Mouse (Mus musculus): ENCODE measurements at regions not wholly inside any gene's neighbourhood (a gene's known extent, or its start where the extent isn't known, plus 50 kb on each side); places are given as distances from the start of the nearest gene placed in this dataset.

DNA sequence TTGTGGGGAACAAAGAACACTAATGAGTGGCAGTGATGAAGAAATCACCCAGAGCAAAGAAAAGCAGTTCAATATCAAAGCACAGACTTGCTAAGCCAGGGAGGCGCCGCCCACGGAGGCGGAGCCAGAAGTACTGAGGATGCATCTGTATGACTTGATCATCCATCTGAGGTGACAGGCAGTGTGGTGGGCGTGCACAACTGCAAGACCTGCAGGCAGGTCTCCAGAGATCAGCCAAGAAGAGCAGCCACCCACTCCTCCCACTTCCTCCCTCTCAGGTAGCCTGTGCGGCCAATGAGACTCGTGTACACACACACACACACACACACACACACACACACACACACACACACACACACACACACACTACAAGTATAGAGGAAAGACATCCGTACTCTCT lies 71.9 kb downstream of the Ier5 start:
- Histone ChIP-seq H3K4me3 (replicated peaks; ENCODE audit: low read length) (no peak overlapping the region), H3K9ac (replicated peaks; ENCODE audit: low read depth, low read length) (no peak overlapping the region), H3K36me3 (ENCODE audit: control insufficient read depth, insufficient read depth) (no peaks in the 10 kb centered on the region), H3K27ac (ENCODE audit: low read length) (no peak overlapping the region), H3K4me1 (replicated peaks; ENCODE audit: control insufficient read depth, insufficient read depth, low read length) (peaks cover 3% of the 10 kb centered on the region; the same call in 1 of the 2 replicates), H3K4me2 (ENCODE audit: low read length) (no peak overlapping the region), H3K27me3 (replicated peaks; ENCODE audit: control insufficient read depth, insufficient read depth, low read length) (no peaks in the 10 kb centered on the region), H3K9me3 (ENCODE audit: control insufficient read depth, low read length) (no peaks in the 10 kb centered on the region)
- no peak for ATAC-seq
- 56% methylated on average over 8 of the region's 8 CpGs for WGBS

DNA sequence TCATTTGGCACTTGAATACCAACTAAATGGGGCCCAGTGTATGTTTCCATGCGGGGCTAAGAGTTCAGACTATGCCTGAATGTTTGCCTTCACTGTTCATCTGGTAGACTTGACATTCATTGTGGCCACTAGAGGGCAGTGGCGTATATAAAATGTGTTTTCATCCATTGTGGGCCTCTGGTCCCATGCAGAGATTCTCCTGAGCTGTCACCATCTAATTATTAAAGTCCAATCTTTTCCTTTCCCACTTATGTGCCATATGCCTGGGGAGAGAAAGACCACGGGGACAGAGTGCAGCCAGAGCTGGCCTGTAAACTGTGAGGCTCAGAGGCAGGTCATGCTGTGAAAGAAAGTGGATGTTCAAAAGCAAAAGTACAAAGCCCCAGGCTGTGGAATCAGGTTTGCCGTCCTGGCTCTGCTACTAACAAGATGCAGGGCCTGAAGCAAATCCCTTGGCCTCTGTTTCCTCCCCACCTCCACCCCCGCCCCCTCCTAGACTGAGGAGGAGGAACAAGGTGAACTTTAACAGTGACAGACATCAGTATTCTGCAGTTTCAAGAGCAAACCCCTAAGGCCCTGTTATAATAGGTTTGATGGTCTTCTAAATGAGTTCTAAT lies 73.5 kb downstream of the Ier5 start:
- Histone ChIP-seq H3K27me3 (replicated peaks; ENCODE audit: control insufficient read depth, insufficient read depth, low read length) (no peaks in the 10 kb centered on the region), H3K4me1 (replicated peaks; ENCODE audit: control insufficient read depth, insufficient read depth, low read length) (peaks cover 3% of the 10 kb centered on the region; the same call in 1 of the 2 replicates), H3K4me2 (ENCODE audit: low read length) (no peak overlapping the region), H3K4me3 (replicated peaks; ENCODE audit: low read length) (no peak overlapping the region), H3K9me3 (ENCODE audit: control insufficient read depth, low read length) (no peaks in the 10 kb centered on the region), H3K27ac (ENCODE audit: low read length) (peak overlapping the region; percentile 27; the same call in 1 of the 2 replicates), H3K36me3 (ENCODE audit: control insufficient read depth, insufficient read depth) (no peaks in the 10 kb centered on the region), H3K9ac (replicated peaks; ENCODE audit: low read depth, low read length) (no peak overlapping the region)
- peak; percentile 76 for ATAC-seq
- 7% methylated on average over 5 of the region's 5 CpGs for WGBS

DNA sequence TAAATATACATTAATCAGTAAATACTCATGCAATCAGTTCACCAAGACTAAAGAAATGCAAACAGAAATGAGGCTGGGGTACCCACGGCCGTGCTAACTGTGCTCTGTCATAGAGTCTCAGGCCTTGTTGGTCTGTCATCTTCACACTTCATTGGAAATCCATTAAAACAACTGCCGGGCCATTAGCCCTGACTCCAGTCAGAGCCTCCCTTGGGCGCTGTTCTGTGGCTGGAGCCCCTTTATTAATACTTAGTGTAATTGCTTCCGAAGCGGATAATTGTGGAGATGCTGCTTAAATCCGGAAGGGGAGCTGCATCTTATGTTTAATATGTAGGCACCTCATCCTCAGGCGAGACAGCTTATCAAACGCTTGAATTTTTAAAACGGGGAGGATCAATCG lies 76.1 kb downstream of the Ier5 start:
- whole genome bisulfite sequencing: 67% methylated on average over 11 of the region's 11 CpGs
- no peaks in the 10 kb centered on the region for H3K27me3 ChIP-seq (replicated peaks; ENCODE audit: control insufficient read depth, insufficient read depth, low read length)
- peaks cover 3% of the 10 kb centered on the region; the same call in 1 of the 2 replicates for H3K4me1 ChIP-seq (replicated peaks; ENCODE audit: control insufficient read depth, insufficient read depth, low read length)
- ATAC-seq: no peak
- H3K27ac ChIP-seq (ENCODE audit: low read length): no peak overlapping the region
- no peak overlapping the region for H3K4me3 ChIP-seq (replicated peaks; ENCODE audit: low read length)
- H3K36me3 ChIP-seq (ENCODE audit: control insufficient read depth, insufficient read depth): no peaks in the 10 kb centered on the region
- no peaks in the 10 kb centered on the region for H3K9me3 ChIP-seq (ENCODE audit: control insufficient read depth, low read length)
- H3K9ac ChIP-seq (replicated peaks; ENCODE audit: low read depth, low read length): no peak overlapping the region
- H3K4me2 ChIP-seq (ENCODE audit: low read length): no peak overlapping the region

DNA sequence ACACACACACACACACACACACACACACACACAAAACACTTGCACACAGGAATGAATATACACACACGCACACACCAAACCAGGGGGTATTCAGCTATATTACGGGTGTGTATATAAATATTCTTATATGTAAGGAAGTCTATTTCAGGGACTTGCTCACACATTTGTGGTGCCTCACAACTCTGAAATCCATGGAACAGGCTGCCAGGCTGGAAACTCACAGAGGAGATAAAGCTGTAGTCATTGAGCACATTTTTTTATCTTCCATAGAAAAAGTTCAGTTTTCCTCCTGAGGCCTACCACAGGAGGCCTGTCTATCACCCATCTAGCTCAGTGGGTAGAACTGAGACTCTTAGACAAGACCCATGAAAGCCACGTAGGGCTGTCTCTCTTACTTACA lies 83.8 kb downstream of the Ier5 start:
- Histone ChIP-seq H3K9ac (replicated peaks; ENCODE audit: low read depth, low read length) (no peak overlapping the region), H3K27me3 (replicated peaks; ENCODE audit: control insufficient read depth, insufficient read depth, low read length) (no peaks in the 10 kb centered on the region), H3K27ac (ENCODE audit: low read length) (no peak overlapping the region), H3K36me3 (ENCODE audit: control insufficient read depth, insufficient read depth) (no peaks in the 10 kb centered on the region), H3K4me1 (replicated peaks; ENCODE audit: control insufficient read depth, insufficient read depth, low read length) (no peaks in the 10 kb centered on the region), H3K9me3 (ENCODE audit: control insufficient read depth, low read length) (no peaks in the 10 kb centered on the region), H3K4me3 (replicated peaks; ENCODE audit: low read length) (no peak overlapping the region), H3K4me2 (ENCODE audit: low read length) (no peak overlapping the region)
- 96% methylated on average over 3 of the region's 3 CpGs for WGBS
- ATAC-seq: no peak

DNA sequence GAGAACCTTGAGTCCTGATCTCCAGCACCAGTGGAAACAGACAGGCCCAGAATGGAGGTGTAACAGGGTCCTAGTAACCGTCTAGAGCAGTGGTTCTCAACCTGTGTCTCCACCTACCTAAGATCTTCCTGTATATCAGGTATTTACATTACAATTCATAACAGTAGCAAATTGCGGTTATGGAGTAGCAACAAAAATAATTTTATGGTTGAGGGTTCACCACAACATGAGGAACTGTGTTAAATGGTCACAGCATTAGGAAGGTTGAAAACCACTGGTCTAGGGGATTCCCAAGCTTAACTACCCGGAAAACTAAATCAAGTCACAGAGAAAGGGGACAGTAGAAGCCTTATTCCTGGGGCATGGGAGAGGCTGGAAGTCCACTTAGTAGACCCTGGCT lies 84.5 kb downstream of the Ier5 start:
- Histone ChIP-seq H3K4me1 (replicated peaks; ENCODE audit: control insufficient read depth, insufficient read depth, low read length) (no peaks in the 10 kb centered on the region), H3K27ac (ENCODE audit: low read length) (no peak overlapping the region), H3K4me3 (replicated peaks; ENCODE audit: low read length) (no peak overlapping the region), H3K9me3 (ENCODE audit: control insufficient read depth, low read length) (no peaks in the 10 kb centered on the region), H3K4me2 (ENCODE audit: low read length) (no peak overlapping the region), H3K9ac (replicated peaks; ENCODE audit: low read depth, low read length) (no peak overlapping the region), H3K36me3 (ENCODE audit: control insufficient read depth, insufficient read depth) (no peaks in the 10 kb centered on the region), H3K27me3 (replicated peaks; ENCODE audit: control insufficient read depth, insufficient read depth, low read length) (no peaks in the 10 kb centered on the region)
- WGBS: 96% methylated on average over 3 of the region's 3 CpGs
- no peak for ATAC-seq

DNA sequence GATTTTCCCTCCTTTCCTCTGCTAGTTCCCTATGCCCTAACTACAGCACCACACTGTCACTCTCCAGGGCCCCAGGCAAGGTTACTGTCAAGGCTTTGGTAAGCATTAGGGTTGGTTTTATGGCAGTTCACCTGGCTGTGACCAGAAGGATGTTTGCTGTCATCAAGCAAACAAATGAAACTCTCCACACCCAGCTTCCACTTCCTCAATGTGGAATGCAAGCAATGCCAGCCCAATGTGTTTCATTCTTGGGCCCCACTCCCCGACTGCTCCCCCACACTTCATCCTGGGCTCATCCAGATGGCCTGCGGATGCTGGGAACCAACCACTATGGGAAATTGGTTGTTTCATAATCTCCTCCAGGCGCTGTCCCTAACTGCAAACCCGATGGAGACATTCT lies 85.7 kb downstream of the Ier5 start:
- no peaks in the 10 kb centered on the region for H3K9me3 ChIP-seq (ENCODE audit: control insufficient read depth, low read length)
- H3K9ac ChIP-seq (replicated peaks; ENCODE audit: low read depth, low read length): no peak overlapping the region
- no peaks in the 10 kb centered on the region for H3K27me3 ChIP-seq (replicated peaks; ENCODE audit: control insufficient read depth, insufficient read depth, low read length)
- H3K36me3 ChIP-seq (ENCODE audit: control insufficient read depth, insufficient read depth): no peaks in the 10 kb centered on the region
- H3K27ac ChIP-seq (ENCODE audit: low read length): no peak overlapping the region
- no peaks in the 10 kb centered on the region for H3K4me1 ChIP-seq (replicated peaks; ENCODE audit: control insufficient read depth, insufficient read depth, low read length)
- no peak for ATAC-seq
- WGBS: 73% methylated on average over 4 of the region's 4 CpGs
- H3K4me3 ChIP-seq (replicated peaks; ENCODE audit: low read length): no peak overlapping the region
- no peak overlapping the region for H3K4me2 ChIP-seq (ENCODE audit: low read length)

DNA sequence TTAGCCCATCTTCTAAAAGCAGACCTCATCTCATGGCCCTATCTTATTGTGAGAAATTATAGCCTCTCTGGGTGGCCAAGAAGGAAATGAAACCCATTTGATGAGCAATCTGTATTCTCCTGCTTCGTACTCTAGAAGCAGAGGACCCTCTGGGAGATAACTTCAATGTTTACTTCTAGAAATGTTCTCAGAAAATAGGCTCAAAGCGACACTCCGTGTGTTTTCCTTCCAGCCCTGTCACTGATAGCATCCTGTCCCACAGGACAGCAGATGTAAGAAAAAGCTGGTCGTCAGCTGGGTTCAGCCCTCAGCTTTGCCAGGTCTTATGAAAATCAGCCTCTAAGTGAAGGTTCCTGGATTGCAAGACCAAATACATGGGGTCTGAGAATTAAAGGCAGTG lies 86.1 kb downstream of the Ier5 start:
- WGBS: 83% methylated on average over 4 of the region's 4 CpGs
- ATAC-seq: no peak

DNA sequence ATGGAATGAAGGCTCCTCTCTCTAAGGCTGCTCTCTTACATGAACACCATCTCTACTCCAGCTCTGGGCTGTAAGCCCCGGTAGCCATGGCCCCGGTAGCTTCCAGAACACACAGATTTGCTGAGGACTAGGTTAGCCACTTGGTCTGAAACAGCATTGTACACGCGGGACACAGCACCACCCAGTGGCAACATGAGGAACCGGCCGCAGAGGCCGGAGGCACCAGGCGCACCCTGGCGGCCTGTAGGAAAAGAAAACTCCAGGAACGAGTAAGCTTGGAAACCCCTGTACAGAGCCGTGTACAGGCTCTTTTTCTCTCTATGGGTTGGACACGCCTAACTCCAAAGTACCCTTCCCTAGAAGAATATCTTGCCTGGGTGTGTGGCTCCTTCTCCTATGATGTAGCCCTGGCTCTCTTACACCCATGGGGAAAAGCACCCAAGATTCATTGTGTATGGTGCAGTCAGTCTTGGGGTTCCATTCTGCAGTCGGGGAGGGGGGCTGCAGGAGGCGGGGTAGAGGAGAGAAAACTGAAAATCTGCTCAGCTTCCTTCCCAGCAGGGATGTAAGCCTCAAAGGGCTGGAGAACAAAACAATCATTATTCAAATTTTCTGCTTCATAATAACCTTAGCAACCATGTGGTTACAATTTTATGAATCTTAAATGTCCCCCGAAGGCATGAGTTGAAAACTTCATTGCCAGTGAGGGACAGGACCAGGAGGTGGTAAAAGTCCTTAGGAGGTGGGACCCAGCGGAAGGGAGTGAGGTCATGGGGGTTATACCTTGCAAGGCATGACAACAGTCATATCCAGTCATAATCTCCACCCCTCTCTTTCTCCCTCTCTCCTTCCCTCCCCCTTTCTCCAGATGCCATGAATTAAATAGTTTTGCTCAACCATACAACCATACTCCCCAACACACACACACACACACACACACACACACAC lies 92.6 kb downstream of the Ier5 start:
- Histone ChIP-seq H3K4me3 (replicated peaks; ENCODE audit: low read length) (no peak overlapping the region), H3K4me1 (replicated peaks; ENCODE audit: control insufficient read depth, insufficient read depth, low read length) (peaks cover 3% of the 10 kb centered on the region; the same call in 1 of the 2 replicates), H3K27me3 (replicated peaks; ENCODE audit: control insufficient read depth, insufficient read depth, low read length) (no peaks in the 10 kb centered on the region), H3K4me2 (ENCODE audit: low read length) (no peak overlapping the region), H3K9ac (replicated peaks; ENCODE audit: low read depth, low read length) (no peak overlapping the region), H3K27ac (ENCODE audit: low read length) (no peak overlapping the region), H3K9me3 (ENCODE audit: control insufficient read depth, low read length) (no peaks in the 10 kb centered on the region), H3K36me3 (ENCODE audit: control insufficient read depth, insufficient read depth) (no peaks in the 10 kb centered on the region)
- peak; percentile 83 for ATAC-seq
- WGBS: 16% methylated on average over 16 of the region's 16 CpGs

More for the DNA sequence above, 86.1 kb downstream of the Ier5 start:
- H3K9ac ChIP-seq (replicated peaks; ENCODE audit: low read depth, low read length): no peak overlapping the region
- no peak overlapping the region for H3K27ac ChIP-seq (ENCODE audit: low read length)
- no peaks in the 10 kb centered on the region for H3K4me1 ChIP-seq (replicated peaks; ENCODE audit: control insufficient read depth, insufficient read depth, low read length)
- no peaks in the 10 kb centered on the region for H3K9me3 ChIP-seq (ENCODE audit: control insufficient read depth, low read length)
- no peak overlapping the region for H3K4me2 ChIP-seq (ENCODE audit: low read length)
- H3K27me3 ChIP-seq (replicated peaks; ENCODE audit: control insufficient read depth, insufficient read depth, low read length): no peaks in the 10 kb centered on the region
- no peak overlapping the region for H3K4me3 ChIP-seq (replicated peaks; ENCODE audit: low read length)
- H3K36me3 ChIP-seq (ENCODE audit: control insufficient read depth, insufficient read depth): no peaks in the 10 kb centered on the region

DNA sequence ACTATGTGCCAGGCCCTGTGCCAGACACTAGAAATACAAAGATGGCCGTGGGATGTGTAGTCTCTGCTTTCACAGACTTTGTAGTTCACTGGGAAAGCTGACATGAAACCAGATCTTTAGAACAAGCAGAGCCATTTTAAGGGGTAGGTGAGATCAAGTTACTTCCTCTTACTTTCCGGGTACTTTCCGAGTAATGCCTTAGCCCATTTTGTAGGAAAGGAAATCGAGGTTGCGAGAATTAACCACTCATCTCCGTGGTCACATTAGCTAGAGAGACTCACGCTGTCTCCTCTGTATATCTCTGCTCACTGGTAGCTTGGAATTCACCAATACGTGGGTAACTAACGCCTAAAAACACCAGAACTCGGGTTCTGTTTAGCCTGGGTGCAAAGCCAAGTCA lies 93.3 kb downstream of the Ier5 start:
- Histone ChIP-seq H3K4me2 (ENCODE audit: low read length) (no peak overlapping the region), H3K27ac (ENCODE audit: low read length) (no peak overlapping the region), H3K9ac (replicated peaks; ENCODE audit: low read depth, low read length) (no peak overlapping the region), H3K4me3 (replicated peaks; ENCODE audit: low read length) (no peak overlapping the region), H3K9me3 (ENCODE audit: control insufficient read depth, low read length) (no peaks in the 10 kb centered on the region), H3K27me3 (replicated peaks; ENCODE audit: control insufficient read depth, insufficient read depth, low read length) (no peaks in the 10 kb centered on the region), H3K36me3 (ENCODE audit: control insufficient read depth, insufficient read depth) (no peaks in the 10 kb centered on the region), H3K4me1 (replicated peaks; ENCODE audit: control insufficient read depth, insufficient read depth, low read length) (peaks cover 3% of the 10 kb centered on the region; the same call in 1 of the 2 replicates)
- 88% methylated on average over 10 of the region's 10 CpGs for WGBS
- ATAC-seq: 0 out of 2 replicates have a peak, but pooled peaks have one; percentile 7

All from forebrain, embryonic 16.5 days (tissue).